Mouse (Mus musculus) bone marrow macrophage, adult 2 months (primary cell): Measurements from ENCODE around the gene Pcx.

ENCODE experiments used
- CTCF ChIP-seq: IDR thresholded peaks from 2 replicates; pipeline ENCODE4 v1.5.1; 2012; ENCODE audit warnings: low read depth, mild to moderate bottlenecking, low read length, moderate library complexity
- POLR2A ChIP-seq: IDR thresholded peaks from 2 replicates; pipeline ENCODE4 v1.6.1; 2012; ENCODE audit warnings: mild to moderate bottlenecking, low read depth, low read length, borderline replicate concordance

GRCm38 (mm10) chr19:4497263-4497973 is 12.9 kb upstream of the Pcx start:
- TF ChIP-seq POLR2A (no peak), CTCF (peak; percentile 87)
